Mouse (Mus musculus): Measurements from ENCODE around the gene Olfr411.

- TF ChIP-seq CTCF (IDR thresholded peaks at IDR 0.05; ENCODE audit: extremely low read depth, insufficient read length, insufficient replicate concordance, low read depth, low read length), result no peak
- TF ChIP-seq POLR2A (IDR thresholded peaks at IDR 0.05; ENCODE audit: low read depth, low read length), result no peak
Observed at GRCm38 (mm10) chr11:74326044-74326443, 26.4 kb downstream of the Olfr411 start.
